Mouse (Mus musculus): ENCODE measurements around the gene Slc31a2. TPM values are rescaled to one million over a fixed set of nuclear protein-coding genes. Genes with fewer than 3 reads are reported as not detected.
"Not testable (repeated sequence)": the region's sequence is repeated elsewhere in the genome, so short reads cannot be mapped to it uniquely, and the experiment has no call there.

Gene Slc31a2
- total and polyA plus RNA-seq, 3 experiments, result 19.1 to 22.9 (median 19.9) TPM

GRCm38 (mm10) chr4:62263133-62263844 lies 927 bp downstream of the Slc31a2 start:
- H3K4me1 ChIP-seq (ENCODE audit: control insufficient read depth, insufficient read depth, low read length), result no peaks in the 10 kb centered on the region
- no peak overlapping the region for H3K4me3 ChIP-seq
- WGBS, result 31% methylated on average over 7 of the region's 7 CpGs
- H3K27me3 ChIP-seq (ENCODE audit: control insufficient read depth, insufficient read depth, low read length), result no peaks in the 10 kb centered on the region
- H3K79me2 ChIP-seq (replicated peaks; ENCODE audit: control insufficient read depth, insufficient read depth, low read length), result no peaks in the 10 kb centered on the region
- DNase-seq, result peak; percentile 28 to 39
- TF ChIP-seq POLR2A (IDR thresholded peaks at IDR 0.05; ENCODE audit: insufficient read depth, low read depth, low read length) (no peak), EP300 (IDR thresholded peaks at IDR 0.05; ENCODE audit: insufficient read depth, low read depth, low read length) (no peak), CTCF (IDR thresholded peaks at IDR 0.05) (peak; percentile 61)
- no peaks in the 10 kb centered on the region for H3K36me3 ChIP-seq (ENCODE audit: control insufficient read depth, insufficient read depth, low read length)
- H3K9ac ChIP-seq (ENCODE audit: low read depth, low read length), result no peak overlapping the region
- intact Hi-C loops (cut with DNase I), result no loop called here
- no peak overlapping the region for H3K27ac ChIP-seq

GRCm38 (mm10) chr4:62265154-62265836 lies 2.9 kb downstream of the Slc31a2 start:
- 67% methylated on average over 10 of the region's 10 CpGs for WGBS
- DNase-seq, result no peak
- intact Hi-C loops (cut with DNase I), result no loop called here
- H3K9ac ChIP-seq (ENCODE audit: low read depth, low read length), result no peak overlapping the region
- H3K4me1 ChIP-seq (ENCODE audit: control insufficient read depth, insufficient read depth, low read length), result no peaks in the 10 kb centered on the region
- no peak for TF ChIP-seq POLR2A (IDR thresholded peaks at IDR 0.05; ENCODE audit: insufficient read depth, low read depth, low read length)
- TF ChIP-seq EP300 (IDR thresholded peaks at IDR 0.05; ENCODE audit: insufficient read depth, low read depth, low read length), result no peak
- no peak for TF ChIP-seq CTCF (IDR thresholded peaks at IDR 0.05)
- no peaks in the 10 kb centered on the region for H3K27me3 ChIP-seq (ENCODE audit: control insufficient read depth, insufficient read depth, low read length)
- no peak overlapping the region for H3K4me3 ChIP-seq
- H3K36me3 ChIP-seq (ENCODE audit: control insufficient read depth, insufficient read depth, low read length), result no peaks in the 10 kb centered on the region
- no peak overlapping the region for H3K27ac ChIP-seq
- H3K79me2 ChIP-seq (replicated peaks; ENCODE audit: control insufficient read depth, insufficient read depth, low read length), result no peaks in the 10 kb centered on the region

GRCm38 (mm10) chr4:62266016-62266415 lies 3.7 kb downstream of the Slc31a2 start:
- H3K36me3 ChIP-seq (ENCODE audit: control insufficient read depth, insufficient read depth, low read length); H3K27me3 ChIP-seq (ENCODE audit: control insufficient read depth, insufficient read depth, low read length); H3K9ac ChIP-seq (ENCODE audit: low read depth, low read length); H3K79me2 ChIP-seq (replicated peaks; ENCODE audit: control insufficient read depth, insufficient read depth, low read length); DNase-seq; intact Hi-C loops (cut with DNase I); H3K27ac ChIP-seq; H3K4me3 ChIP-seq; H3K4me1 ChIP-seq (ENCODE audit: control insufficient read depth, insufficient read depth, low read length): not testable (repeated sequence)
- 65% methylated on average over 7 of the region's 7 CpGs for WGBS

GRCm38 (mm10) chr4:62267101-62267500 lies 4.7 kb downstream of the Slc31a2 start:
- WGBS, result 64% methylated on average over 10 of the region's 10 CpGs
- Histone ChIP-seq H3K4me1 (ENCODE audit: control insufficient read depth, insufficient read depth, low read length) (no peaks in the 10 kb centered on the region), H3K9ac (ENCODE audit: low read depth, low read length) (no peak overlapping the region), H3K27me3 (ENCODE audit: control insufficient read depth, insufficient read depth, low read length) (no peaks in the 10 kb centered on the region), H3K27ac (no peak overlapping the region), H3K79me2 (replicated peaks; ENCODE audit: control insufficient read depth, insufficient read depth, low read length) (no peaks in the 10 kb centered on the region), H3K4me3 (no peak overlapping the region), H3K36me3 (ENCODE audit: control insufficient read depth, insufficient read depth, low read length) (no peaks in the 10 kb centered on the region)
- DNase-seq, result no peak
- intact Hi-C loops (cut with DNase I), result no loop called here
- TF ChIP-seq EP300 (IDR thresholded peaks at IDR 0.05; ENCODE audit: insufficient read depth, low read depth, low read length), result no peak
- no peak for TF ChIP-seq POLR2A (IDR thresholded peaks at IDR 0.05; ENCODE audit: insufficient read depth, low read depth, low read length)
- no peak for TF ChIP-seq CTCF (IDR thresholded peaks at IDR 0.05)

DNA sequence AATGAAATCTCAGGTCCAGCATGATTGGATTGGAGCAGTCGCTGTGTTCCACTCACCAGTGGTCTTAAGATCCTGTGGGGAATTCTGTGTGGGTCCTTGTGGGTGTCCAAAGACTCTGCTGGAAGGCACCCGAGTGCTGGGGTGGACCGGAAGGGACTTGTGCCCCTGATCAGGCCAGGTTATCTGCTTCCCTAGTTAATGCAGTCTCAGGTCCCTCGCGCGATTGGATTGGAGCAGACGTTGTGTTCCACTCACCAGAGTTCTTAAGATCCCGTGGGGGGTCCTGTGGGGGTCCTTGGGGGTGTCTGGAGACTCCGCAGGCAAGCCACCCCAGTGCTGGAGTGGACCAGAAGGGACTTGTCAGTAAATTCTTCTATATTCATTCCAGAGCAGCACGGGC lies 10.3 kb downstream of the Slc31a2 start:
- no peak for TF ChIP-seq EP300 (IDR thresholded peaks at IDR 0.05; ENCODE audit: insufficient read depth, low read depth, low read length)
- TF ChIP-seq CTCF (IDR thresholded peaks at IDR 0.05), result no peak
- no peak for TF ChIP-seq POLR2A (IDR thresholded peaks at IDR 0.05; ENCODE audit: insufficient read depth, low read depth, low read length)
- H3K27ac ChIP-seq, result no peak overlapping the region
- no peak for DNase-seq
- no peak overlapping the region for H3K4me3 ChIP-seq
- peaks cover 4% of the 10 kb centered on the region for H3K4me1 ChIP-seq (ENCODE audit: control insufficient read depth, insufficient read depth, low read length)
- 87% methylated on average over 10 of the region's 10 CpGs for WGBS
- no peaks in the 10 kb centered on the region for H3K27me3 ChIP-seq (ENCODE audit: control insufficient read depth, insufficient read depth, low read length)
- H3K36me3 ChIP-seq (ENCODE audit: control insufficient read depth, insufficient read depth, low read length), result no peaks in the 10 kb centered on the region
- no peaks in the 10 kb centered on the region for H3K79me2 ChIP-seq (replicated peaks; ENCODE audit: control insufficient read depth, insufficient read depth, low read length)
- intact Hi-C loops (cut with DNase I), result no loop called here
- H3K9ac ChIP-seq (ENCODE audit: low read depth, low read length), result no peak overlapping the region

DNA sequence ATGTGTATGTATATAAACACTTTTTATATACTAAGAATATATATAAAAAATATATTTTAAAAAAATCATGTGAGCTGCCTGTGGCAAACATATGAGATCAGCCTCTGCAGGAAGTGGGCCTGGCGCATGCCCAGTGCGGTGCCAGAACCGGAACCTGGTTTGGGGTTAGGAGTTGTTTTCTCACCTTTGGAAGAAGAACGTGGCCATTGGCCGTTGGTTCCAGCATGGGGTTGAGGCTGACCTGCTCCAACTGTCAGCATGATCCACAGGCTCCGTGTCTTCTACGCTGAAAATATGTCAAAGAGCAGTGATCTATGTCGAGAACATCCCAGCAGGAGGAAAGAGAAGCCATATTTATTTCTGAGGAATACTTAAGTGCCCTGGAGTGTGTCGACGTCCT lies 11.6 kb downstream of the Slc31a2 start:
- Histone ChIP-seq H3K36me3 (ENCODE audit: control insufficient read depth, insufficient read depth, low read length) (no peaks in the 10 kb centered on the region), H3K27ac (no peak overlapping the region), H3K4me3 (no peak overlapping the region), H3K27me3 (ENCODE audit: control insufficient read depth, insufficient read depth, low read length) (no peaks in the 10 kb centered on the region), H3K4me1 (ENCODE audit: control insufficient read depth, insufficient read depth, low read length) (peaks cover 4% of the 10 kb centered on the region), H3K79me2 (replicated peaks; ENCODE audit: control insufficient read depth, insufficient read depth, low read length) (no peaks in the 10 kb centered on the region), H3K9ac (ENCODE audit: low read depth, low read length) (no peak overlapping the region)
- TF ChIP-seq EP300 (IDR thresholded peaks at IDR 0.05; ENCODE audit: insufficient read depth, low read depth, low read length) (no peak), POLR2A (IDR thresholded peaks at IDR 0.05; ENCODE audit: insufficient read depth, low read depth, low read length) (no peak), CTCF (IDR thresholded peaks at IDR 0.05) (no peak)
- WGBS, result 94% methylated on average over 10 of the region's 10 CpGs
- DNase-seq, result no peak
- intact Hi-C loops (cut with DNase I), result no loop called here

Data from heart, adult 2 months (tissue).